11 mouse cellular contexts compared by ENCODE assay signal in the genomic region with DNA sequence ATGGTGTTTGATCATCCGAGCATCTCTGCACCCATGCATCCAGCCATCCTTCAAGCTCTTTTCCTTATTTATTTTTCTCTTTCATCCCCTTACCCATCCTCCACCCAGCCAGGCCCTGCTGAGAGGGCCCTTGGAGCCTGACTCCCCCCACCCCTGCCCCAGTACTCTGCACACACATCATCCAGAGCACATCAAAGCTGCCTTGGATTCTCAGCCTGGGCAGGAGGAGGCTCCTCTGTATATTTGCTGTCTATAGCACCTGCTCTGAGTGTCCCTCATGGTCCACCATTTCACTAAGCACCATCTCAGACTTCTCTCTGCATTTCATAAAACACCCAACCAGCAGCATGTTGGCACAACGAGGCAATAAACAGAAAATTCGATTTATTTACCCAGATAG.
DNase-seq lines count a peak whose midpoint lies in the region; ATAC-seq and TF ChIP-seq lines count a peak whose summit lies in the region.
"Had no signal": no experiment of that assay in that cellular context is flagged by ENCODE, and none has a peak within 500 bp of the region (broad histone marks: within the 10 kb centered on the region; RNA-seq: fewer than 3 reads in every experiment).

No protein-coding gene starts in this region.

- H3K27me3 ChIP-seq in liver, embryonic 11.5 days (replicated peaks; ENCODE audit: control insufficient read depth, insufficient read depth, low read length), result no peaks in the 10 kb centered on the region
- no peaks in the 10 kb centered on the region for H3K27me3 ChIP-seq in hindbrain, embryonic 11.5 days (ENCODE audit: control insufficient read depth, insufficient read depth, low read length)
- H3K27me3 ChIP-seq in liver, postnatal 0 days (ENCODE audit: insufficient read depth, low read length), result no peaks in the 10 kb centered on the region
- no peaks in the 10 kb centered on the region for H3K27me3 ChIP-seq in neural tube, embryonic 14.5 days (ENCODE audit: control insufficient read depth, insufficient read depth, low read length)
- H3K27me3 ChIP-seq: CH12.LX; lung, embryonic 15.5 days had no signal

- H3K9me3 ChIP-seq in liver, embryonic 11.5 days (ENCODE audit: control insufficient read depth, low read length), result no peaks in the 10 kb centered on the region
- H3K9me3 ChIP-seq in hindbrain, embryonic 11.5 days (ENCODE audit: control insufficient read depth, low read length), result no peaks in the 10 kb centered on the region
- no peaks in the 10 kb centered on the region for H3K9me3 ChIP-seq in liver, postnatal 0 days (ENCODE audit: low read length)
- no peaks in the 10 kb centered on the region for H3K9me3 ChIP-seq in neural tube, embryonic 14.5 days (ENCODE audit: control insufficient read depth, low read length)
- H3K9me3 ChIP-seq: lung, embryonic 15.5 days had no signal

- 50% methylated on average over 3 of the region's 3 CpGs for whole genome bisulfite sequencing in liver, embryonic 11.5 days
- WGBS in hindbrain, embryonic 11.5 days, result 75% methylated on average over 3 of the region's 3 CpGs
- 47% methylated on average over 3 of the region's 3 CpGs for WGBS in liver, postnatal 0 days (ENCODE audit: insufficient replicate concordance)
- WGBS in neural tube, embryonic 14.5 days, result 45% methylated on average over 3 of the region's 3 CpGs

- H3K4me3 ChIP-seq in liver, embryonic 11.5 days (ENCODE audit: low read depth, low read length), result no peak overlapping the region
- no peak overlapping the region for H3K4me3 ChIP-seq in hindbrain, embryonic 11.5 days (ENCODE audit: low read depth, low read length)
- H3K4me3 ChIP-seq in liver, postnatal 0 days (ENCODE audit: low read depth, low read length), result no peak overlapping the region
- H3K4me3 ChIP-seq in neural tube, embryonic 14.5 days (ENCODE audit: low read depth, low read length), result no peak overlapping the region
- H3K4me3 ChIP-seq: lung, embryonic 15.5 days had no signal

- H3K4me2 ChIP-seq in liver, embryonic 11.5 days, result peak overlapping the region; percentile 32
- H3K4me2 ChIP-seq in hindbrain, embryonic 11.5 days (replicated peaks; ENCODE audit: low read depth, low read length), result no peak overlapping the region; the same call in 1 of the 2 replicates
- peak overlapping the region; percentile 45 for H3K4me2 ChIP-seq in liver, postnatal 0 days (ENCODE audit: low read depth, low read length)
- no peak overlapping the region for H3K4me2 ChIP-seq in neural tube, embryonic 14.5 days (ENCODE audit: low read depth, low read length)
- H3K4me2 ChIP-seq: lung, embryonic 15.5 days had no signal

- H3K27ac ChIP-seq in liver, embryonic 11.5 days (ENCODE audit: low read depth, low read length), result peak overlapping the region; percentile 45; the same call in 1 of the 2 replicates
- H3K27ac ChIP-seq in hindbrain, embryonic 11.5 days (ENCODE audit: low read depth, low read length), result peak overlapping the region; percentile 82
- no peak overlapping the region for H3K27ac ChIP-seq in liver, postnatal 0 days (ENCODE audit: low read depth)
- H3K27ac ChIP-seq in neural tube, embryonic 14.5 days (ENCODE audit: low read depth, low read length), result peak overlapping the region; percentile 69
- H3K27ac ChIP-seq: lung, embryonic 15.5 days had no signal

- ATAC-seq in liver, embryonic 11.5 days (replicated peaks; ENCODE audit: low FRiP score), result peak; percentile 20; the same call in 1 of the 2 replicates
- ATAC-seq in hindbrain, embryonic 11.5 days (ENCODE audit: low FRiP score), result peak; percentile 44
- ATAC-seq in liver, postnatal 0 days, result peak; percentile 32
- ATAC-seq in neural tube, embryonic 14.5 days (ENCODE audit: low read depth), result peak; percentile 47; the same call in 1 of the 2 replicates
- no peak for ATAC-seq in CD4-positive, CD25-positive, alpha-beta regulatory T cell, adult 4 months
- ATAC-seq: Patski had no signal

- TF ChIP-seq EP300 in liver, postnatal 0 days (IDR thresholded peaks at IDR 0.05; ENCODE audit: low read depth), result no peak

- no peaks in the 10 kb centered on the region for H3K36me3 ChIP-seq in liver, embryonic 11.5 days (ENCODE audit: control insufficient read depth, insufficient read depth, low read length)
- H3K36me3 ChIP-seq in hindbrain, embryonic 11.5 days (ENCODE audit: control insufficient read depth, insufficient read depth, low read length), result no peaks in the 10 kb centered on the region
- no peaks in the 10 kb centered on the region for H3K36me3 ChIP-seq in liver, postnatal 0 days (replicated peaks; ENCODE audit: insufficient read depth, low read length)
- no peaks in the 10 kb centered on the region for H3K36me3 ChIP-seq in neural tube, embryonic 14.5 days (ENCODE audit: control insufficient read depth, insufficient read depth, low read length)
- H3K36me3 ChIP-seq: lung, embryonic 15.5 days had no signal

- no peak overlapping the region for H3K9ac ChIP-seq in liver, embryonic 11.5 days (ENCODE audit: low read depth, low read length)
- H3K9ac ChIP-seq in hindbrain, embryonic 11.5 days (ENCODE audit: low read depth, low read length), result 0 out of 2 replicates have a peak overlapping the region, but pooled peaks have one; percentile 2
- H3K9ac ChIP-seq in liver, postnatal 0 days (replicated peaks), result no peak overlapping the region
- no peak overlapping the region for H3K9ac ChIP-seq in neural tube, embryonic 14.5 days (replicated peaks; ENCODE audit: low read depth, low read length)
- H3K9ac ChIP-seq: lung, embryonic 15.5 days had no signal

- H3K4me1 ChIP-seq in liver, embryonic 11.5 days (replicated peaks; ENCODE audit: control insufficient read depth, insufficient read depth, low read length), result peaks cover 13% of the 10 kb centered on the region
- peaks cover 5% of the 10 kb centered on the region; the same call in 1 of the 2 replicates for H3K4me1 ChIP-seq in hindbrain, embryonic 11.5 days (replicated peaks; ENCODE audit: control insufficient read depth, insufficient read depth, low read length)
- H3K4me1 ChIP-seq in liver, postnatal 0 days (ENCODE audit: insufficient read depth), result peaks cover 8% of the 10 kb centered on the region
- peaks cover 12% of the 10 kb centered on the region for H3K4me1 ChIP-seq in neural tube, embryonic 14.5 days (ENCODE audit: control insufficient read depth, insufficient read depth, low read length)

- DNase-seq in liver, embryonic 11.5 days (ENCODE audit: low spot score), result no peak
- no peak for DNase-seq in liver
- no peak for DNase-seq in hindbrain, embryonic 11.5 days (ENCODE audit: low spot score)
- DNase-seq in liver, postnatal 0 days, result no peak
- DNase-seq in layer of hippocampus, postnatal 10 days (ENCODE audit: low spot score in 2 of 2), result no peak
- no peak for DNase-seq in adrenal gland, postnatal 4 days (ENCODE audit: low spot score in 2 of 2)

- TF ChIP-seq CTCF in liver, postnatal 0 days (IDR thresholded peaks at IDR 0.05; ENCODE audit: low read depth), result no peak

Comparison
In these comparisons a context has a peak if more than half of its experiments do, and no peak if none do; other contexts are left out.
1. H3K4me2 ChIP-seq: peak in liver, embryonic 11.5 days (single experiment) and liver, postnatal 0 days (single experiment); none in hindbrain, embryonic 11.5 days (single experiment) and neural tube, embryonic 14.5 days (single experiment).